Mouse (Mus musculus): ENCODE results near the gene Srebf1.

The Srebf1 gene

GRCm38 (mm10) chr11:60222469-60223236 lies at the start of gene Srebf1:
Srebf1 (minus strand) TSS chr11:60222581.
- peak; percentile 60 to 66 for DNase-seq

- no peak for DNase-seq
These were observed 46.2 kb upstream of the Srebf1 start for GRCm38 (mm10) chr11:60268563-60268962.

GRCm38 (mm10) chr11:60265271-60265985 lies 43.0 kb upstream of the Srebf1 start:
- DNase-seq: peak in 1 of 2 experiments; percentile 48

DNA sequence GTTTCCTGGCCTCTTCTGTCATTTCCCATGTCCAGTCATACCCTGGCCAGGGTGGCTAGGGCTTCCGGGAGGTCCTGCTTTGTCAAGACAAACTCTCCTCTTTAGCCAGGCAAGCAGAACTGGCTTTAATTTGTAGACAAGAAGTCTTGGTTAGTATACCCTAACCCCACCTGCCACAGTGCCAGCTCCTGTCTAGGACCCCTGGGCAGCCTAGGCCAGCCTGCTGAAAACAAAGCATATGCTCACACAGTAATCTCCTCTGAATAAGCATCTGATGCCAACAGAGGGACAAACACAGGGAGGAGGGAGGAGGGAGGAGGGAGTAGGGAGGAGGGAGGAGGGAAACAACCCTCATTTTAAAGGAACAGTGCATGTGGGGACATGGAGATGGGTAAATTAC lies 42.3 kb upstream of the Srebf1 start:
- peak; percentile 83 to 88 for DNase-seq

DNA sequence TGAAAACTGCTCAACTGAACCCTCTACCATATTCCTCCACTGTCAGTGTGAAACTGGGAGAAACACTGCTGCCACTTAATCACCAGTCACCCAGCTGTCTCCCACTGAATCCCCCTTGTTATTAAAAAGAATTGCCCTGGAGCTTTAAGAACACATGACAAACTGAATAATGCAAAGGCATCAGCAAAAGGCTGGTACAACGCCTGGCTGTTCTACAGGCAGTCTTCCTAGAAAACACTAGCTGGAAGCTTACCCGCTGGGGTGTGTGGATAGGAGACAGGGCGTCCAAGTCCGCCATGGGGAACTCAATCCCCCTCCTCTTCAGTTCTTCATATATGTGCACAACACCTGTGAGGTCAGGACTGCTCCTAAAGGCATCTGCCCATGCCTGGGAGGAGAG lies 40.0 kb upstream of the Srebf1 start:
- no peak for DNase-seq

GRCm38 (mm10) chr11:60260743-60261142 lies 38.4 kb upstream of the Srebf1 start:
- DNase-seq: no peak

DNA sequence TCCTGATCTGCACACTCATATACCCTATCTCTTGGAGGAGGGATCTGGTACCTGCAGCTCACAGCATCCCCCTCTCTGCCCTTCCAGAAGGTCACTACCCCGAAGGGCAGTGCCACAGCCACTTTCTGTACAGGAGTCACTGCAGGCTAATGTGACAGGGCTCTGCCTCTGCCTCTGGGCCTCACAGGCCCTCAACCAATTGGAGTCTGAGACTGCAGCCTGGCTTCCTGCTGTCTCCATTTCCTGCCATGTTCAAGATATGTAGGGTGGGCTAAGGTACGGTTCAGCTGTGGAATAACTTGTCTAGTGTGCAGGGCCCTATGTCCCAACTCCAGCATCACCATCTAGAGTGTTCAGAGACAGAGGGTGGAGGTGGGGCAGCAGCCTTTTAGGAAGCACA lies 35.3 kb upstream of the Srebf1 start:
- no peak for DNase-seq

DNA sequence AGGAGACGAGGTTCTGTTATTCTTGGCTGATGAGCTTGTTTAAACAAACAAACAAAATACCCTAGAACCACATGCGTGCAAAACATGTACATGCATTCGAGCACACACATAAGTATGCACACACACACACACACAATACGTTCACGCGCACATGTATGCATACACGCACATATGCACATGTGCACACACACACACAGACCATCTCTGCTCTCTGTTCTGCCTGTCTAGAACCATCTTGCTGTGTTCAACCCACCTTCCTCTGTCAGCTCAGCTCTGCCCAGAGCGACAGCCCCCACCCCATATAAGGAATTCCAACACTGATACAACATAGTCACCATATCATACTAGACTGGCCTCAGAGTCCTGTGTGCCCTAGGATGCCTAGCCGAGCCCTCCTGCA lies 34.3 kb upstream of the Srebf1 start:
- no peak for DNase-seq

- peak; percentile 93 to 95 for DNase-seq
These were observed 33.8 kb upstream of the Srebf1 start for GRCm38 (mm10) chr11:60256176-60256681.

- no peak for DNase-seq
These were observed 33.3 kb upstream of the Srebf1 start for GRCm38 (mm10) chr11:60255639-60256038.

DNA sequence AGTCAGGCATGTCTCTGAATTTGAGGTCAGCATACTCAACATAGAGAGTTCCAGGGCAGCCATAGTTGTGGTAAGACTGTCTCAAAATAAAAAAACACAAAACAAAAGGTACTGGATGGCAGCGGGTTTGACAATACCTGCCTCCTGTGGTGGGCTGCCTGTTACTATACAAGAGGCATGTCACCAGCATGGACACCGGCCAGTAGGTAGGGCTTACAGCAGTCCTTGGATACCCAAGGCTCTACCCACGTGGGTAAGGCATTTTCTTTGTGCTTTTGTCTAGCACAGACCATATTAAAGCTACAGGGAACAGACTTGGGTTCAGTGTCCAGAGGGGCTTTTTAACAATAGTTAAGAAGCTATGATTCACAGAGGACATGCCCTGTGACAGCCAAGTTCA lies 32.8 kb upstream of the Srebf1 start:
- no peak for DNase-seq

GRCm38 (mm10) chr11:60254308-60254707 lies 31.9 kb upstream of the Srebf1 start:
- peak in 1 of 2 experiments; percentile 42 for DNase-seq

- no peak for DNase-seq
These were observed 31.2 kb upstream of the Srebf1 start for GRCm38 (mm10) chr11:60253546-60253945.

- DNase-seq: peak; percentile 65
These were observed 28.7 kb upstream of the Srebf1 start for GRCm38 (mm10) chr11:60250971-60251643.

- no peak for DNase-seq
These were observed 27.5 kb upstream of the Srebf1 start for GRCm38 (mm10) chr11:60249885-60250284.

- DNase-seq: no peak
These were observed 26.4 kb upstream of the Srebf1 start for GRCm38 (mm10) chr11:60248596-60249404.

DNA sequence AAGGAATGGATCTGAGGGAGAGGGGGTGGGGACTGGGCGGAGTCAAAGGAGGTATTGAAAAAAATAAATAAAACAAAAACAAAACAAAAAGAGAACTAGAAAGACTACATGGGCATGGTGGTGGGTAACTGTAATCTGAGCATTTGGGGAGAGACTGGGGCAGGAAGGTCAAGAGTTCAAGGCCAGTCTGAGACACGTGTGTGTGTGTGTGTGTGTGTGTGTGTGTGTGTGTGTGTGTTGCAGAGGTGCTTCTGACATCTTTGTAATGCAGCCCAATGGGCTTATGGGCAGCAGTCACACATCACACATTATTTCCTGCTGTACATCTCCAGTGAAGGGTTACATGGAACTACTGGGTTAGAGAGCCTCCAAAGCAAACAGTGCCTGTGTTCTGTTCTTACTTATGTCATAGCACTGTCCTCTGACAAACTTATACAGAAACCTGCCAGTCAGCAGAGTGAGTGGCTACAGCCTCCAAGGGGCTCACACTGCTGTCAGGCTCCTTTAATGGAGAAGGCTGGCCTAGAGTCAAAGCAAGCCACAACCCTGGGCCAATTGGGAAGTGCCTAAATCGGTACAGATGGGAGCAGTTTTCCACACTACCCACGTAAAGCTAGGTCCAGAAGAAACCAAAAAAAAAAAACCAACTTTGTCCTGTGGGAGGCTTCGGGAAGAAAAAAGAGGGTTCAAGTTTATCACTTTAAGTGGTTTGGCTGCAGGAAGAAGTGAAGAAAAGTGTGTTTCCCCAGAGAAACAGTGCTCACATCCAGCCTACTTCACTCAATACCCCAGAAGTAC lies 25.6 kb upstream of the Srebf1 start:
- DNase-seq: peak; percentile 67 to 77

GRCm38 (mm10) chr11:60246077-60246476 lies 23.7 kb upstream of the Srebf1 start:
- DNase-seq: peak in 1 of 2 experiments; percentile 46

DNA sequence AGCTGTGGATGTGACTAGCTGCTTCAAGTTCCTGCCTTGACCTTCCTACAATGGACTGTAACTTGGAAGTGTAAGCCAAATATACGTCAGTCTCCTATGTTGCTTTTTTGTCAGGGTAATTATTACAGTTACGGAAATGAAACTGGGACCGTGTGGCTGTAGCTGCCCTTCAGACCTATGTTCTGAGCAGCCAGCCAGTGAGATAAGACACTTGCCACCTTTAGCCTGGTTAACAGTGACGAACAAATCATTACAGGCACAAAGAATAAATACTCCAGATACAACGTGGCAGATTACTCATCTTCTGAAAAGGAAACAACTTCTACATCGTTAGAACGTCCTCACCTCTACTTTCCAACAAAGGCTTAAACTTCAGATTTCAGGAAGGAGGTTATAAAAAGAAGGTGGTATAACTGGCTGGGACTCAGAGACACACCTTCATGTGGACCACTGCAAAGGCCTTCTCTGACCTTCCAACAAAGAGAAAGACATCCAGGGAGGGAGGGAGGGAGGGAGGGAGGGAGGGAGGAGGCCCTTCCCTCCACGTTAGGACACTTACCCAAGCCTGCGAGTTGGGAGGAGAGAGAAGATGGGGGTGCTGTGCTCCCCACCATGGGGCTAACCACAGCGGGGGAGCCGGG lies 22.2 kb upstream of the Srebf1 start:
- no peak for DNase-seq

DNA sequence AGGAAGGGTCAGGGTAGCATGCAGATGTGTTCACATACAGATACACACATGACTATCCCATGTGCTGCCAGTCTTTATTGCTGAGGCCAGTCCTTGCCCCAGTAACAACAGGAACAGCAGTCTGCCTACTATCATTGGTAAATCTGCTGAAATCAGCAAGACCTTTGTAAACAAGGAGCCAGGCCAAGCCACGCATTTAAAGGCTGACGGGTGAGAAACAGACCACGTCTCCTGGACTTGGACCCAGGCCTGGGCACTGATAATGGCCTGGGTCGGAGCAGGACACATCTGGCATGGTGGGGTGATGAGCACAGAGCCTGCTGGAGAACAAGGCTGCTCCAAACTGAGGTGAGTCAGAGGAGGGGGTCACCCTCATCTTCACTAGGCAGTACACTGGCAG lies 18.1 kb upstream of the Srebf1 start:
- DNase-seq: no peak

DNA sequence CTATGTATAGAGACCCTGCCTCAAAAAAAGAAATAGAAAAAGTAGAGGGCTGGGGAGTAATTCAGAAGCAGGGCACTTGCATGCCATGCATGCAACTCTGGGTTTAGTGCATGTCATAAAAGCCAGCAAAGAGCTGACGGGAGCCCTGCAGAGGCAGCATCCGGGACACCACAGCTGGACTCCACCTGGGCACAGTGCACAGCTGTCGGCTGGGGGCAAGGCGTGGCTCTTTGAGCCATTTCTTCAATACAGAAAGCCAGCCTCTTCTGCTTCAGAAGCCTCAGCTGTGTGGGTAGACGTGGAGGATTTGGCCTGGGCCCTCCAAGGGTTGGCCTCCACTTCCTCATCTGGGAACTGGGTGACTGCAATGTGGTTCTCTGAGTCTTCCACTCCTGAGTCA lies 13.0 kb upstream of the Srebf1 start:
- DNase-seq: no peak
